Mouse (Mus musculus) lung, embryonic 14.5 days (tissue): ENCODE data around the gene Cpsf4l. TPM values are rescaled to one million over a fixed set of nuclear protein-coding genes. Genes with fewer than 3 reads are reported as not detected.
A peak's percentile ranks its signal among the peaks of the same experiment; 100 is the strongest.

Source experiments
- ATAC-seq: fragments of 200-750 bp; cut with Nextera tagmentation; 2 replicates; pipeline ENCODE4 v1.8.0; 2017; ENCODE audit warnings: mild to moderate bottlenecking, moderate TSS enrichment, moderate library complexity; ENCODE audit not compliant: insufficient read depth
- DNase-seq: peaks from one replicate; pipeline ENCODE4 v3.0.0-alpha.2; 2015
- H3K27ac ChIP-seq: fragments of 300-500 bp; sonication (generic); 2 replicates; pipeline ENCODE4 v1.5.1; 2014; ENCODE audit warnings: low read depth, mild to moderate bottlenecking, moderate library complexity
- H3K27me3 ChIP-seq: fragments of 300-500 bp; sonication (generic); 2 replicates; pipeline ENCODE4 v1.6.1; 2014; ENCODE audit warnings: low read length, control low read depth; ENCODE audit not compliant: insufficient read depth
- H3K36me3 ChIP-seq: fragments of 300-500 bp; sonication (generic); 2 replicates; pipeline ENCODE4 v1.6.1; 2014; ENCODE audit warnings: control low read depth; ENCODE audit not compliant: insufficient read depth
- H3K4me1 ChIP-seq: fragments of 300-500 bp; sonication (generic); 2 replicates; pipeline ENCODE4 v1.6.1; 2014; ENCODE audit warnings: antibody characterized with exemption, control low read depth; ENCODE audit not compliant: insufficient read depth
- H3K4me2 ChIP-seq: fragments of 300-500 bp; sonication (generic); 2 replicates; pipeline ENCODE4 v1.6.1; 2014; ENCODE audit warnings: mild to moderate bottlenecking
- H3K4me3 ChIP-seq: fragments of 300-500 bp; sonication (generic); 2 replicates; pipeline ENCODE4 v1.5.1; 2014; ENCODE audit warnings: low read depth, low read length
- H3K9ac ChIP-seq: fragments of 300-500 bp; sonication (generic); 2 replicates; pipeline ENCODE4 v1.6.1; 2014
- H3K9me3 ChIP-seq: fragments of 300-500 bp; sonication (generic); 2 replicates; pipeline ENCODE4 v1.6.1; 2016; ENCODE audit warnings: low read depth, low read length, control low read depth
- CTCF ChIP-seq: IDR thresholded peaks from 2 replicates; pipeline ENCODE4 v1.5.1; 2016; ENCODE audit warnings: antibody characterized with exemption, low read depth
- WGBS: fragments of 180-500 bp; shearing (Covaris S2); extraction: QIAGEN DNeasy Blood & Tissue Kit; methylation state at CpG from one replicate; pipeline ENCODE4 v1.1.7; 2014; 5-methylcytosine and 5-hydroxymethylcytosine counted together
- polyA plus RNA-seq: library from polyadenylated mRNA; unstranded; fragments of >200 nt; fragmentation: Nextera tagmentation; extraction: Ambion mirVana; gene quantifications from 2 replicates; pipeline ENCODE4 v1.2.1, GENCODE M21; 2014

Gene Cpsf4l
- polyA plus RNA-seq, 1 experiment from 2014 or later = 0.59 TPM

- peak; percentile 97 for DNase-seq
- H3K4me3 ChIP-seq = peak within 1 kb of the TSS; percentile 89
- TF ChIP-seq CTCF = no peak
- no peaks in the 10 kb centered on the region for H3K27me3 ChIP-seq
- peak within 1 kb of the TSS; percentile 93 for H3K9ac ChIP-seq
- H3K4me2 ChIP-seq = peak within 1 kb of the TSS; percentile 91
- H3K27ac ChIP-seq = peak within 1 kb of the TSS; percentile 98
- H3K36me3 ChIP-seq = peaks cover 10% of the 10 kb centered on the region
- under 1% methylated on average over 44 of the region's 44 CpGs for WGBS
- peak; percentile 80 for ATAC-seq
- peaks cover 15% of the 10 kb centered on the region for H3K4me1 ChIP-seq
- H3K9me3 ChIP-seq = no peaks in the 10 kb centered on the region
These were observed 41.8 kb upstream of the Cpsf4l start, which contains the start of gene Cdc42ep4 for GRCm38 (mm10) chr11:113751484-113752084. Gene Cdc42ep4, minus strand, starts transcription at chr11:113751881.

GRCm38 (mm10) chr11:113750571-113751483, 41.0 kb upstream of the Cpsf4l start:
- Histone ChIP-seq H3K9me3 (no peaks in the 10 kb centered on the region), H3K4me1 (peaks cover 15% of the 10 kb centered on the region)

GRCm38 (mm10) chr11:113749749-113750351, 40.0 kb upstream of the Cpsf4l start:
- H3K9me3 ChIP-seq = no peaks in the 10 kb centered on the region
- H3K4me2 ChIP-seq = peak overlapping the region; percentile 91
- peak overlapping the region; percentile 93 for H3K9ac ChIP-seq
- TF ChIP-seq CTCF = no peak
- WGBS = 3% methylated on average over 9 of the region's 9 CpGs
- H3K4me3 ChIP-seq = peak overlapping the region; percentile 89
- H3K27ac ChIP-seq = peak overlapping the region; percentile 98
- peaks cover 15% of the 10 kb centered on the region for H3K4me1 ChIP-seq
- no peaks in the 10 kb centered on the region for H3K27me3 ChIP-seq
- DNase-seq = peak; percentile 79
- no peak for ATAC-seq
- H3K36me3 ChIP-seq = peaks cover 13% of the 10 kb centered on the region

More at GRCm38 (mm10) chr11:113750571-113751483, 41.0 kb upstream of the Cpsf4l start:
- ATAC-seq (peak; percentile 25), DNase-seq (peak; percentile 85)
- H3K27me3 ChIP-seq = no peaks in the 10 kb centered on the region
- peaks cover 13% of the 10 kb centered on the region for H3K36me3 ChIP-seq
- H3K9ac ChIP-seq = peak overlapping the region; percentile 93
- peak overlapping the region; percentile 91 for H3K4me2 ChIP-seq
- peak overlapping the region; percentile 89 for H3K4me3 ChIP-seq
- peak; percentile 60 for TF ChIP-seq CTCF
- under 1% methylated on average over 67 of the region's 67 CpGs for WGBS
- H3K27ac ChIP-seq = peak overlapping the region; percentile 98

GRCm38 (mm10) chr11:113748797-113749521, 39.1 kb upstream of the Cpsf4l start:
- H3K36me3 ChIP-seq = peaks cover 21% of the 10 kb centered on the region
- 7% methylated on average over 21 of the region's 21 CpGs for WGBS
- no peaks in the 10 kb centered on the region for H3K9me3 ChIP-seq
- peak overlapping the region; percentile 91 for H3K4me2 ChIP-seq
- DNase-seq (peak; percentile 90), ATAC-seq (peak; percentile 40)
- peak overlapping the region; percentile 93 for H3K9ac ChIP-seq
- H3K27me3 ChIP-seq = no peaks in the 10 kb centered on the region
- H3K4me1 ChIP-seq = peaks cover 15% of the 10 kb centered on the region
- peak overlapping the region; percentile 98 for H3K27ac ChIP-seq
- H3K4me3 ChIP-seq = peak overlapping the region; percentile 89
- peak; percentile 15; the same call in 1 of the 2 replicates for TF ChIP-seq CTCF

- no peak for TF ChIP-seq CTCF
- no peak for ATAC-seq
- 59% methylated on average over 11 of the region's 11 CpGs for WGBS
- Histone ChIP-seq H3K9ac (peak overlapping the region; percentile 93; the same call in 1 of the 2 replicates), H3K4me3 (peak overlapping the region; percentile 89), H3K9me3 (peaks cover 2% of the 10 kb centered on the region; the same call in 1 of the 2 replicates), H3K27ac (peak overlapping the region; percentile 98), H3K27me3 (no peaks in the 10 kb centered on the region), H3K4me2 (peak overlapping the region; percentile 91), H3K36me3 (peaks cover 31% of the 10 kb centered on the region), H3K4me1 (peaks cover 15% of the 10 kb centered on the region)
- no peak for DNase-seq
These were observed 38.0 kb upstream of the Cpsf4l start for GRCm38 (mm10) chr11:113747725-113748380.

GRCm38 (mm10) chr11:113747056-113747455, 37.2 kb upstream of the Cpsf4l start:
- H3K4me1 ChIP-seq = peaks cover 15% of the 10 kb centered on the region
- H3K4me3 ChIP-seq = peak overlapping the region; percentile 89
- no peaks in the 10 kb centered on the region for H3K27me3 ChIP-seq
- H3K4me2 ChIP-seq = peak overlapping the region; percentile 91
- TF ChIP-seq CTCF = no peak
- H3K36me3 ChIP-seq = peaks cover 39% of the 10 kb centered on the region
- peak overlapping the region; percentile 21 for H3K9ac ChIP-seq
- H3K9me3 ChIP-seq = peaks cover 4% of the 10 kb centered on the region; the same call in 1 of the 2 replicates
- peak; percentile 82 for DNase-seq
- WGBS = 30% methylated on average over 16 of the region's 16 CpGs
- ATAC-seq = no peak
- peak overlapping the region; percentile 98; the same call in 1 of the 2 replicates for H3K27ac ChIP-seq
